Mouse (Mus musculus): Measurements from ENCODE around the gene Fuom. TPM values are rescaled to one million over a fixed set of nuclear protein-coding genes. Genes with fewer than 3 reads are reported as not detected.

Fuom gene
- polyA plus RNA-seq, 1 experiment from 2014 or later = 11.5 TPM

GRCm38 (mm10) chr7:140094954-140095353 lies 7.3 kb downstream of the Fuom start:
- no peaks in the 10 kb centered on the region for H3K9me3 ChIP-seq
- no peak overlapping the region for H3K4me3 ChIP-seq
- H3K4me1 ChIP-seq = no peaks in the 10 kb centered on the region; the same call in 1 of the 2 replicates
- no peak for DNase-seq (ENCODE audit: extremely low spot score, low spot score)
- H3K36me3 ChIP-seq (replicated peaks) = no peaks in the 10 kb centered on the region
- no peak overlapping the region for H3K27ac ChIP-seq
- WGBS = 67% methylated on average over 5 of the region's 5 CpGs
- H3K27me3 ChIP-seq (ENCODE audit: poor library complexity, severe bottlenecking) = 0 out of 2 replicates have a peak, but pooled peaks cover 4% of the 10 kb centered on the region

- Histone ChIP-seq H3K9me3 (no peaks in the 10 kb centered on the region), H3K36me3 (replicated peaks) (no peaks in the 10 kb centered on the region), H3K27me3 (ENCODE audit: poor library complexity, severe bottlenecking) (no peaks in the 10 kb centered on the region), H3K4me1 (no peaks in the 10 kb centered on the region; the same call in 1 of the 2 replicates), H3K4me3 (no peak within 1 kb of the TSS), H3K27ac (no peak within 1 kb of the TSS)
- no peak for DNase-seq (ENCODE audit: extremely low spot score, low spot score)
- 74% methylated on average over 5 of the region's 5 CpGs for WGBS
Measured at GRCm38 (mm10) chr7:140092924-140093528, 9.2 kb downstream of the Fuom start, which contains the start of gene Prap1. Gene Prap1, plus strand, starts transcription at chr7:140093395.

- no peaks in the 10 kb centered on the region for H3K9me3 ChIP-seq
- no peak overlapping the region for H3K27ac ChIP-seq
- peaks cover 2% of the 10 kb centered on the region; the same call in 1 of the 2 replicates for H3K4me1 ChIP-seq
- no peak for DNase-seq (ENCODE audit: extremely low spot score, low spot score)
- H3K4me3 ChIP-seq = no peak overlapping the region
- WGBS = 80% methylated on average over 10 of the region's 10 CpGs
- no peaks in the 10 kb centered on the region for H3K27me3 ChIP-seq (ENCODE audit: poor library complexity, severe bottlenecking)
- H3K36me3 ChIP-seq (replicated peaks) = no peaks in the 10 kb centered on the region
Measured at GRCm38 (mm10) chr7:140090601-140091000, 11.6 kb downstream of the Fuom start.

- Histone ChIP-seq H3K27ac (no peak within 1 kb of the TSS), H3K4me3 (peak within 1 kb of the TSS; percentile 49), H3K36me3 (replicated peaks) (no peaks in the 10 kb centered on the region), H3K27me3 (ENCODE audit: poor library complexity, severe bottlenecking) (peaks cover 49% of the 10 kb centered on the region), H3K9me3 (no peaks in the 10 kb centered on the region), H3K4me1 (peaks cover 39% of the 10 kb centered on the region)
- peak; percentile 79 for DNase-seq (ENCODE audit: extremely low spot score, low spot score)
- 7% methylated on average over 18 of the region's 18 CpGs for WGBS
Measured at GRCm38 (mm10) chr7:140082242-140082678, 20.0 kb downstream of the Fuom start, which contains the start of gene Caly. Gene Caly, minus strand, starts transcription at chr7:140082548.

- Histone ChIP-seq H3K4me3 (peak overlapping the region; percentile 49), H3K36me3 (replicated peaks) (no peaks in the 10 kb centered on the region), H3K27ac (no peak overlapping the region), H3K9me3 (no peaks in the 10 kb centered on the region), H3K27me3 (ENCODE audit: poor library complexity, severe bottlenecking) (peaks cover 49% of the 10 kb centered on the region), H3K4me1 (peaks cover 36% of the 10 kb centered on the region)
- DNase-seq (ENCODE audit: extremely low spot score, low spot score) = no peak
- WGBS = 13% methylated on average over 20 of the region's 20 CpGs
Measured at GRCm38 (mm10) chr7:140081408-140082241, 20.6 kb downstream of the Fuom start.

- Histone ChIP-seq H3K4me3 (peak overlapping the region; percentile 49), H3K4me1 (peaks cover 36% of the 10 kb centered on the region), H3K9me3 (no peaks in the 10 kb centered on the region), H3K27me3 (ENCODE audit: poor library complexity, severe bottlenecking) (peaks cover 56% of the 10 kb centered on the region), H3K27ac (peak overlapping the region; percentile 79), H3K36me3 (replicated peaks) (no peaks in the 10 kb centered on the region)
- 4% methylated on average over 24 of the region's 24 CpGs for WGBS
- peak; percentile 89 for DNase-seq (ENCODE audit: extremely low spot score, low spot score)
Measured at GRCm38 (mm10) chr7:140080503-140081156, 21.6 kb downstream of the Fuom start.

- DNase-seq (ENCODE audit: extremely low spot score, low spot score) = peak; percentile 77
- peaks cover 36% of the 10 kb centered on the region for H3K4me1 ChIP-seq
- H3K4me3 ChIP-seq = no peak overlapping the region
- no peak overlapping the region for H3K27ac ChIP-seq
- WGBS = 6% methylated on average over 5 of the region's 5 CpGs
- H3K9me3 ChIP-seq = no peaks in the 10 kb centered on the region
- H3K36me3 ChIP-seq (replicated peaks) = no peaks in the 10 kb centered on the region
- H3K27me3 ChIP-seq (ENCODE audit: poor library complexity, severe bottlenecking) = peaks cover 59% of the 10 kb centered on the region
Measured at GRCm38 (mm10) chr7:140078711-140079110, 23.5 kb downstream of the Fuom start.

- Histone ChIP-seq H3K27me3 (ENCODE audit: poor library complexity, severe bottlenecking) (peaks cover 61% of the 10 kb centered on the region), H3K9me3 (no peaks in the 10 kb centered on the region), H3K4me3 (no peak overlapping the region), H3K36me3 (replicated peaks) (no peaks in the 10 kb centered on the region), H3K27ac (no peak overlapping the region), H3K4me1 (peaks cover 33% of the 10 kb centered on the region)
- WGBS = 84% methylated on average over 6 of the region's 6 CpGs
- no peak for DNase-seq (ENCODE audit: extremely low spot score, low spot score)
Measured at GRCm38 (mm10) chr7:140077698-140078097, 24.5 kb downstream of the Fuom start.

GRCm38 (mm10) chr7:140070042-140070711 lies 32.1 kb downstream of the Fuom start:
- DNase-seq (ENCODE audit: extremely low spot score, low spot score) = no peak
- H3K36me3 ChIP-seq (replicated peaks) = no peaks in the 10 kb centered on the region
- peak overlapping the region; percentile 65 for H3K27ac ChIP-seq
- H3K4me1 ChIP-seq = peaks cover 10% of the 10 kb centered on the region
- no peaks in the 10 kb centered on the region for H3K9me3 ChIP-seq
- WGBS = 28% methylated on average over 39 of the region's 39 CpGs
- peak overlapping the region; percentile 42 for H3K4me3 ChIP-seq
- H3K27me3 ChIP-seq (ENCODE audit: poor library complexity, severe bottlenecking) = peaks cover 88% of the 10 kb centered on the region

GRCm38 (mm10) chr7:140067397-140067796 lies 34.8 kb downstream of the Fuom start:
- no peaks in the 10 kb centered on the region for H3K36me3 ChIP-seq (replicated peaks)
- 76% methylated on average over 6 of the region's 6 CpGs for WGBS
- no peak overlapping the region for H3K4me3 ChIP-seq
- H3K27ac ChIP-seq = no peak overlapping the region
- peaks cover 28% of the 10 kb centered on the region for H3K4me1 ChIP-seq
- H3K9me3 ChIP-seq = no peaks in the 10 kb centered on the region
- H3K27me3 ChIP-seq (ENCODE audit: poor library complexity, severe bottlenecking) = peaks cover 98% of the 10 kb centered on the region
- DNase-seq (ENCODE audit: extremely low spot score, low spot score) = no peak

GRCm38 (mm10) chr7:140063092-140063491 lies 39.1 kb downstream of the Fuom start:
- no peaks in the 10 kb centered on the region for H3K36me3 ChIP-seq (replicated peaks)
- H3K27ac ChIP-seq = no peak overlapping the region
- peaks cover 100% of the 10 kb centered on the region for H3K27me3 ChIP-seq (ENCODE audit: poor library complexity, severe bottlenecking)
- peaks cover 62% of the 10 kb centered on the region for H3K4me1 ChIP-seq
- H3K4me3 ChIP-seq = no peak overlapping the region
- DNase-seq (ENCODE audit: extremely low spot score, low spot score) = peak; percentile 74
- WGBS = 17% methylated on average over 7 of the region's 7 CpGs
- H3K9me3 ChIP-seq = no peaks in the 10 kb centered on the region

GRCm38 (mm10) chr7:140062307-140062706 lies 39.9 kb downstream of the Fuom start:
- no peak for DNase-seq (ENCODE audit: extremely low spot score, low spot score)
- 10% methylated on average over 11 of the region's 11 CpGs for WGBS
- no peaks in the 10 kb centered on the region for H3K9me3 ChIP-seq
- H3K27me3 ChIP-seq (ENCODE audit: poor library complexity, severe bottlenecking) = peaks cover 100% of the 10 kb centered on the region
- peak overlapping the region; percentile 54 for H3K4me3 ChIP-seq
- H3K27ac ChIP-seq = peak overlapping the region; percentile 88
- H3K4me1 ChIP-seq = peaks cover 70% of the 10 kb centered on the region
- H3K36me3 ChIP-seq (replicated peaks) = no peaks in the 10 kb centered on the region

All from forebrain, embryonic 10.5 days (tissue).